Mouse (Mus musculus): ENCODE measurements around the gene Cyp3a44.
"Not testable (repeated sequence)": the region's sequence is repeated elsewhere in the genome, so short reads cannot be mapped to it uniquely, and the experiment has no call there.

Gene Cyp3a44

GRCm38 (mm10) chr5:145805796-145806195, at the start of gene Cyp3a44:
Gene Cyp3a44, minus strand, starts transcription at chr5:145805874.
- not testable (repeated sequence) for DNase-seq

DNA sequence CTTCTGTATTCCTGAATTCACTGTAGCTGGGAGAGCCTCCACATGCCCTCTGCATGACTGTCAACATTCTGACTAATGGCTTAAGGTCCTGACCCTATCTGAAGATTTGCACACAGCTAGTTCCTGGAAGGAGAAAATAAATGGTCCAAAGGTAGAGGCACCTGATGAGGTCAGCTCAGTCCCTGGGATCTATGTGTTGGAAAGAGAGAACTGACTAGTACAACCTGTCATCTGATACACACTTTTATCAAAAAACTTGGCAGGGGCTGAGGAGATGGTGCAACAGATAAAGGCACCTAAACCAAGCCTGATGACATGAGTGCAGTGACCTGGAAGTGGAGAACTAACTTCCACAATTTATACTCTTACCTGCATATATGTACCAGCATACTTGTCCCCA, 5.4 kb downstream of the Cyp3a44 start:
- DNase-seq: not testable (repeated sequence)

DNA sequence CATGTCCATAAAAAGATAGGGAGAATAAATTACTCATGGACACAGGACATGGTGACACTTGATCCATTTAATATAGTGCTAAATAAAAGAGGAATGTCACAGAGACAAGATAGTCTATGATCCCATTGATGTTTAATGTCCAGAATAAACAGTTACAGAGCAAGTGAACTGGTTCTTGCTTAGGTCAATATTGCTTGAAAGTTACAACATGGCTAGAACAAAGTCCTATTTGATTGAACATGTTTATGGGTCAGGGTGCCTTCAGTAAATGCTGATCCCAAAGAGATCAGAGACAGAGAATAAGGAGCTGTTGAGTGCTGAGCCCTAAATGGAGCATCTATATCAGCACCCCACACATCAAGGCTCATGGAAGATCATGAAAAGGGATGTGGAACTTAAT, 12.4 kb downstream of the Cyp3a44 start:
- not testable (repeated sequence) for DNase-seq

DNA sequence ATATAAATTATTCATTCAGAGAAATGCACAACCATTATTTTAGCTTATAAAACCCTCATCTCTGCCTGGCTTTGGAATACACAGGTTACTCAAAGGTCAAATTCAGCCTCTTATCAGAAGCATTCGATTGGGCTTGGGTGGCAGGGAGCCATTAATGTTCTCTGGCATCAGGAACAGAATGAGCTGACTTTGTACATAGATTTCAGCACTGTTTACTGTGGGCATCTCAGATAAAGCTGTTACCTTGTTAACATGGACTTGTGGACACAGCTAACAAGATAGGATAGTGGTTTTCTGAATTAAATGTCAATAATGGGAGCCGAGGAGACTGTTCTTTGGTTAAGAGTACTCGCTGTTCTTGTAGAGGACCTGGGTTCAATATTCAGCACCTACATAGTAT, 68.2 kb downstream of the Cyp3a44 start:
- not testable (repeated sequence) for DNase-seq

Data from right cerebral cortex, postnatal 4 days (tissue).